Mouse (Mus musculus) intestine, postnatal 0 days (tissue): ENCODE results near the gene Kiss1. TPM values are rescaled to one million over a fixed set of nuclear protein-coding genes. Genes with fewer than 3 reads are reported as not detected.
"Not testable (repeated sequence)": the region's sequence is repeated elsewhere in the genome, so short reads cannot be mapped to it uniquely, and the experiment has no call there.

Experiments used
- ATAC-seq: fragments of 200-750 bp; cut with Nextera tagmentation; 2 replicates; pipeline ENCODE4 v1.8.0; 2017; ENCODE audit warnings: mild to moderate bottlenecking, moderate TSS enrichment, moderate library complexity
- H3K27ac ChIP-seq: fragments of 300-500 bp; sonication (generic); 2 replicates; pipeline ENCODE4 v1.5.1; 2014; ENCODE audit warnings: mild to moderate bottlenecking, low read depth, low read length, moderate library complexity
- H3K27me3 ChIP-seq: fragments of 300-500 bp; sonication (generic); replicated peaks from 2 replicates; pipeline ENCODE4 v1.6.1; 2014; ENCODE audit warnings: low read length, mixed read lengths; ENCODE audit not compliant: control insufficient read depth, insufficient read depth
- H3K36me3 ChIP-seq: fragments of 300-500 bp; sonication (generic); 2 replicates; pipeline ENCODE4 v1.6.1; 2014; ENCODE audit warnings: mild to moderate bottlenecking, moderate library complexity; ENCODE audit not compliant: control insufficient read depth, insufficient read depth
- H3K4me1 ChIP-seq: fragments of 300-500 bp; sonication (generic); replicated peaks from 2 replicates; pipeline ENCODE4 v1.6.1; 2014; ENCODE audit warnings: antibody characterized with exemption, low read length, mixed read lengths; ENCODE audit not compliant: control insufficient read depth, insufficient read depth
- H3K4me2 ChIP-seq: fragments of 300-500 bp; sonication (generic); replicated peaks from 2 replicates; pipeline ENCODE4 v1.6.1; 2014; ENCODE audit warnings: low read depth, mild to moderate bottlenecking, moderate library complexity
- H3K4me3 ChIP-seq: fragments of 300-500 bp; sonication (generic); 2 replicates; pipeline ENCODE4 v1.5.1; 2014; ENCODE audit warnings: low read depth, low read length
- H3K9ac ChIP-seq: fragments of 300-500 bp; sonication (generic); 2 replicates; pipeline ENCODE4 v1.6.1; 2014; ENCODE audit warnings: mild to moderate bottlenecking, low read depth, low read length
- H3K9me3 ChIP-seq: fragments of 300-500 bp; sonication (generic); 2 replicates; pipeline ENCODE4 v1.6.1; 2016; ENCODE audit warnings: mixed run types; ENCODE audit not compliant: control insufficient read depth
- CTCF ChIP-seq: sonication (generic); IDR thresholded peaks from 2 replicates; pipeline ENCODE4 v1.5.1; 2016; ENCODE audit warnings: low read depth, mild to moderate bottlenecking, control low read depth, antibody characterized with exemption, moderate library complexity
- WGBS: fragments of 180-500 bp; shearing (Covaris S2); extraction: QIAGEN DNeasy Blood & Tissue Kit; methylation state at CpG from one replicate; pipeline ENCODE4 v1.1.7; 2014; 5-methylcytosine and 5-hydroxymethylcytosine counted together
- polyA plus RNA-seq: library from polyadenylated mRNA; unstranded; fragments of >200 nt; fragmentation: Nextera tagmentation; extraction: Ambion mirVana; gene quantifications from 2 replicates; pipeline ENCODE4 v1.2.1, GENCODE M21; 2015

The Kiss1 gene
- polyA plus RNA-seq, 1 experiment from 2014 or later: not detected

DNA sequence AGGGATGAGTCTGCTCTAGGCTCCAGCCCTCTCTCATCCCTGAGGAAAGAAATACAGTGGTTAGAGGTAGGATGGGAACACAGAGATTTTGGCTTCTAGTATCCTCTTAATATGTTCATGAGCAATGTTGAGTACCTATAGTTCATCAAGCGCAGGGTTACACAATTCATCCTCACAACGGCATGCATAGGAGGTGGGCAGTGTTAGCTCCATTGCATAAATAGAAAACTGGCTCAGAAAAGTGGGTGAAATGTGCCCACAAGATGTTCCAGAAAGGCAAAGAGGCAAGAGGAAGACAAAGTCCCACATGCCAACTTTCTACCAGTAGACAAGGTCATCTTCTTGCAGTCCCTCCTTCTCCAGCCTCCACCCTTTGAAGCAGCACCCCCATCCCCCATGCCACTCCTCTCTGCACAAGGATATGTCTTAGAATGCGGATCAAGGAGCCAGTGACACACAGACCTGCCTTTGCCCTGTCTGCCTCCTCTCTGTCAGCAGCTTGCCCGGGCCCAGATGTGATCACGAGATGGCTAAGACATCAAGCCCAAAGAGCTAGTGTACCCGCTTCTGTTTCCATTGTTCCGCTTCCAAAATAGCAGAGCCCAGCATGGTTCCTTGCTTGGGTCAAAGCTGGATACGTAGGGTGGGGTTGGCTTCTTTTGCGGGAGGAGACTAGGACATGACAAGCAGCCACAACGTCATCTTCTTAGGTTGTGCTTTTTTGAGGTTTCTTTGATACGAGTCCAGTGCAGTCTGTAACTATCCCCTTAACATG, 11.2 kb downstream of the Kiss1 start:
- ATAC-seq: no peak
- no peak overlapping the region for H3K4me3 ChIP-seq
- H3K9ac ChIP-seq: no peak overlapping the region
- no peaks in the 10 kb centered on the region for H3K36me3 ChIP-seq
- no peaks in the 10 kb centered on the region; the same call in 1 of the 2 replicates for H3K4me1 ChIP-seq
- H3K27ac ChIP-seq: no peak overlapping the region
- no peaks in the 10 kb centered on the region for H3K9me3 ChIP-seq
- no peak for TF ChIP-seq CTCF
- WGBS: 92% methylated on average over 11 of the region's 11 CpGs
- H3K4me2 ChIP-seq: no peak overlapping the region
- H3K27me3 ChIP-seq: no peaks in the 10 kb centered on the region; the same call in 1 of the 2 replicates

- TF ChIP-seq CTCF: no peak
- WGBS: 74% methylated on average over 6 of the region's 6 CpGs
These were observed 12.3 kb downstream of the Kiss1 start for GRCm38 (mm10) chr1:133333937-133334336.

DNA sequence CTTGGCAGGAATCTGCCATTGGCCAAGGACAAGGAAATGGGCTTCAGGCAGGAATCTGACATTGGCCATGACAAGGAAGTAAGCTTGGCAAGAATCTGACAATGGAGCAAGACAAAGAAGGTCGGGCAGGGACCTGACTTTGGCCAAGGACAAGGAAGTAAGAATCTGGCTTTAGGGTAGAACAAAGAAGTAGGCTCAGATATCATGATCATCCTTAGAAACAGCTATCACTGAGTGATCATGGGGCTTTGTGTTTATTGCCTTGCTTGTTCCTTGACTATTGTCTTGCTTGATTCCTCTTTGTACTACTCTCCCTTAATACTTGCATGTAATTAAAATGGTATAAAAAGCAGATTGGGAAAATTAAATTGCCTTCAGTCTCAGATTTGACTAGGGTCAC, 18.7 kb downstream of the Kiss1 start:
- not testable (repeated sequence) for H3K9ac ChIP-seq, H3K9me3 ChIP-seq, H3K4me1 ChIP-seq, H3K27ac ChIP-seq, H3K27me3 ChIP-seq, ATAC-seq, H3K4me2 ChIP-seq, H3K36me3 ChIP-seq, H3K4me3 ChIP-seq
- WGBS: 36% methylated on average over 1 of the region's 1 CpGs

More at GRCm38 (mm10) chr1:133333937-133334336, 12.3 kb downstream of the Kiss1 start:
- Histone ChIP-seq H3K36me3 (no peaks in the 10 kb centered on the region), H3K27me3 (no peaks in the 10 kb centered on the region; the same call in 1 of the 2 replicates), H3K4me1 (no peaks in the 10 kb centered on the region; the same call in 1 of the 2 replicates), H3K4me3 (no peak overlapping the region), H3K9ac (no peak overlapping the region), H3K27ac (no peak overlapping the region), H3K4me2 (no peak overlapping the region), H3K9me3 (no peaks in the 10 kb centered on the region)
- ATAC-seq: no peak

DNA sequence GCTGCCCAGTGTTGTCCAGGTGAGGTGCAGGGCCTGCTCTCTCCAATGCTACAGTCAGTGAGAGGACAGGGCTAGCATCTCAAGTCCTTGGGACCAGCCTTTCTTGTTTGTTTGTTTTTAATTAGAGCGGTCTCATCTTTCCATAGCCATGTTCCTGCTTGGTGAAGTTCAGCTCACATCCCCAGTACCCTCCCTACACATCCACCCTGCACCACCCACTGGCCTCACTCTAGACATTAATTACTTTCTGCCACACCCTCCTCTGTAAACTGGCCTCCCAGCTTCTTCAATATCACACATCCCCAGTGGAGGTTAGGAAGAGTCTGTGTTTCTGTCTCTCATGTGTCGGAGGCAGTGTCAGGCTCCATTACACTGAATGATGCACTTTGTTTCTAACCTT, 22.7 kb downstream of the Kiss1 start:
- Histone ChIP-seq H3K4me1 (no peaks in the 10 kb centered on the region; the same call in 1 of the 2 replicates), H3K36me3 (no peaks in the 10 kb centered on the region), H3K4me3 (no peak overlapping the region), H3K9ac (no peak overlapping the region), H3K9me3 (no peaks in the 10 kb centered on the region), H3K4me2 (no peak overlapping the region), H3K27ac (no peak overlapping the region), H3K27me3 (no peaks in the 10 kb centered on the region)
- TF ChIP-seq CTCF: no peak
- WGBS: 74% methylated on average over 2 of the region's 2 CpGs
- no peak for ATAC-seq

DNA sequence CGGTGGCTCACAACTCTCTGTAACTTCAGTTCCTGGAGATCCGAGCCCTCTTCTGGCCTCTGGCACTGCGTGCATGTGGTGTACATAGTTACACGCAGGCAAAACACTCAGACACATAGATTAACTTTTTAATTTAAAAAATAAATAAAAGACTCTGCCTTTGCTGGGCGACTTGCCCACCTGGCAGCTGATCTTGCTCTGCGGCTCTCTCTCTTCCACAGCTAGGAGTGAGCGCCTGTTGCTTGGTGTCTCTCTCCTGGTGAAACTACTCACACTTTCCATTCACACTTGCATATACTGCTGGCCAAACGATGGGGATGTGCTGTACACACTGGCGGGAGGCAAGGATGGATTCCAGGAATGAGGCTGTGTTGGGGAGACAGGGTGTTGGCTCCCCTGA, 24.9 kb downstream of the Kiss1 start:
- ATAC-seq: no peak
- no peaks in the 10 kb centered on the region for H3K9me3 ChIP-seq
- no peaks in the 10 kb centered on the region for H3K36me3 ChIP-seq
- H3K27ac ChIP-seq: no peak overlapping the region
- no peak overlapping the region for H3K9ac ChIP-seq
- WGBS: 75% methylated on average over 9 of the region's 9 CpGs
- no peaks in the 10 kb centered on the region for H3K27me3 ChIP-seq
- no peak for TF ChIP-seq CTCF
- H3K4me2 ChIP-seq: no peak overlapping the region
- H3K4me3 ChIP-seq: no peak overlapping the region
- no peaks in the 10 kb centered on the region; the same call in 1 of the 2 replicates for H3K4me1 ChIP-seq

DNA sequence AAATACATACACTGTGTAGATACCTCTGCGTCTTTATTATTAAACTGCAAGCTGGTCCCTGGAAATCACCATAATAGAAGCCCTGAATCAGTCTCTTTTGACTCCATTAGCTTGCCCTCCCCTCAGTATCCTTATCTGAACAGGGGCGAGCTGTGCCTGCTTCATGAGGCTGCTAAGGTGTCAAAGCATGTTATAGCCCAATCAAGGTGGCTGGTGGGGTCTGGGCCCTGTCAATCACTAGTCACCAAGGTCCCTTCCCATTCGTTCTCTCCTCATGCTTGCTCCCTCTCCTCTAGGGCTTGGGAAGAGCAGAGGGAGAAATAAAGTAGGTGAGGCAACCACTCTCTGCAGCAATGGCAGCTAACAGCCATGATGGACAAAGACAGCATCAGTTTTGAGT, 25.6 kb downstream of the Kiss1 start:
- Histone ChIP-seq H3K27ac (peak overlapping the region; percentile 83), H3K4me2 (no peak overlapping the region), H3K4me1 (no peaks in the 10 kb centered on the region; the same call in 1 of the 2 replicates), H3K4me3 (no peak overlapping the region), H3K9ac (no peak overlapping the region), H3K27me3 (no peaks in the 10 kb centered on the region), H3K36me3 (no peaks in the 10 kb centered on the region), H3K9me3 (no peaks in the 10 kb centered on the region)
- TF ChIP-seq CTCF: no peak
- 66% methylated on average over 3 of the region's 3 CpGs for WGBS
- ATAC-seq: no peak
